Mouse (Mus musculus) heart, postnatal 0 days (tissue): ENCODE results near the gene Cop1. TPM values are rescaled to one million over a fixed set of nuclear protein-coding genes. Genes with fewer than 3 reads are reported as not detected.
A peak's percentile ranks its signal among the peaks of the same experiment; 100 is the strongest.
"Not testable (repeated sequence)": the region's sequence is repeated elsewhere in the genome, so short reads cannot be mapped to it uniquely, and the experiment has no call there.

ENCODE experiments used
- ATAC-seq: fragments of 200-750 bp; cut with Nextera tagmentation; 2 replicates; pipeline ENCODE4 v1.8.0; 2017; ENCODE audit warnings: low read depth, moderate number of reproducible peaks, moderate library complexity; ENCODE audit not compliant: insufficient read depth
- DNase-seq: peaks from one replicate; pipeline ENCODE4 v3.0.0-alpha.2; 2016; ENCODE audit warnings: low spot score
- H3K27ac ChIP-seq: fragments of 300-500 bp; sonication (generic); 2 replicates; pipeline ENCODE4 v1.5.1; 2014; ENCODE audit warnings: low read depth, mild to moderate bottlenecking
- H3K27me3 ChIP-seq: fragments of 300-500 bp; sonication (generic); 2 replicates; pipeline ENCODE4 v1.6.1; 2014; ENCODE audit warnings: low read length, mixed read lengths; ENCODE audit not compliant: control insufficient read depth, insufficient read depth
- H3K36me3 ChIP-seq: fragments of 300-500 bp; sonication (generic); replicated peaks from 2 replicates; pipeline ENCODE4 v1.6.1; 2014; ENCODE audit warnings: low read length, mixed read lengths; ENCODE audit not compliant: control insufficient read depth, insufficient read depth
- H3K4me1 ChIP-seq: fragments of 300-500 bp; sonication (generic); 2 replicates; pipeline ENCODE4 v1.6.1; 2014; ENCODE audit warnings: antibody characterized with exemption; ENCODE audit not compliant: control insufficient read depth, insufficient read depth
- H3K4me2 ChIP-seq: fragments of 300-500 bp; sonication (generic); 2 replicates; pipeline ENCODE4 v1.6.1; 2014; ENCODE audit warnings: low read depth, mild to moderate bottlenecking, low read length, moderate library complexity
- H3K4me3 ChIP-seq: fragments of 300-500 bp; sonication (generic); 2 replicates; pipeline ENCODE4 v1.5.1; 2014; ENCODE audit warnings: low read depth, low read length
- H3K9ac ChIP-seq: fragments of 300-500 bp; sonication (generic); replicated peaks from 2 replicates; pipeline ENCODE4 v1.6.1; 2014; ENCODE audit warnings: low read depth, low read length, mixed read lengths
- H3K9me3 ChIP-seq: fragments of 300-500 bp; sonication (generic); replicated peaks from 2 replicates; pipeline ENCODE4 v1.6.1; 2016; ENCODE audit warnings: low read length; ENCODE audit not compliant: control insufficient read depth
- CTCF ChIP-seq: IDR thresholded peaks from 2 replicates; pipeline ENCODE4 v1.5.1; 2016; ENCODE audit warnings: antibody characterized with exemption, control low read depth, low read depth
- EP300 ChIP-seq: IDR thresholded peaks from 2 replicates; pipeline ENCODE4 v1.6.1; 2016; ENCODE audit warnings: antibody characterized with exemption, low read depth
- WGBS: fragments of 180-500 bp; shearing (Covaris S2); extraction: QIAGEN DNeasy Blood & Tissue Kit; methylation state at CpG from one replicate; pipeline ENCODE4 v1.1.7; 2014; 5-methylcytosine and 5-hydroxymethylcytosine counted together
- polyA plus RNA-seq: library from polyadenylated mRNA; unstranded; fragments of >200 nt; fragmentation: Nextera tagmentation; extraction: Ambion mirVana; gene quantifications from 2 replicates; pipeline ENCODE4 v1.2.1, GENCODE M21; 2015
- total RNA-seq: library from RNA; depleted of rRNA; stranded (reverse); fragments of >200 nt; gene quantifications from 2 replicates; pipeline ENCODE4 v1.2.3, GENCODE M21; 2014; ENCODE audit warnings: low replicate concordance; rRNA removed

Gene Cop1
- total RNA-seq (85.1 and 139 TPM in 2 replicates), polyA plus RNA-seq (28.2 and 32.1 TPM in 2 replicates)

DNA sequence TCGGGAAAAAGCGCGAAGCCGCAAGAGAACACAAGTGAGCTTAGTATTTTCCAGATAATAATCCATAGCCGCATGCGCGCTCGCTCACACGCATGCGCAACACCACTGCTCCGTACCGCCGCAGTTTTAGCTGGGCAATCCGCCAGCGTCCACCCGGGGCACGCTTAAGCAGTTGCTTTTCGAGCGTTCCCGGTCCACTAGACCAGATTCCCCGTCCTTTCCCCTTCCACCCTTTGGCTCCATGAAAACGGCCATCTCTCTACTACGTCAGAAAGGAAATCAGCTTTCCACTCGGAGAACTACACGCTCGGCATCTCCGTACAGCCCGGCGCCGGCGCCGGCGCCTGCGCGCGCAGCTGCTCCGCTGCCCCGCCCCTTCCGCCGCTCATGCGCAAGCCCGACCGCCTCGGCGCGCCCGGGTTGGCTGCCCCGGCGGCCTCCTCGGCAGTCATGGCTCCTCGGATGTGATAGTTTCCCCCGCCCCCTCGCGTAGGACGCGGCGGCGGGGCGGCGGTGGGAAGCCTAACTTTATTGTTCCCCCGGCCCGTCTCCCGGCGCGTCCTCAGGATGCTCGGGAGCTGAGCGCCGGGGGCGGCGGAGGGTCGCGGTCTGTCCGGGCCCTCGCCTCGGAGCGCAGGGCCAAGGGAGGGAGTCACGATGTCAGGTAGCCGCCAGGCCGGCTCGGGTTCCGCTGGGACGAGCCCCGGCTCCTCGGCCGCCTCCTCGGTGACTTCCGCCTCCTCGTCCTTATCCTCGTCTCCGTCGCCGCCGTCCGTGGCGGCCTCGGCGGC lies at the start of gene Cop1:
Gene Cop1, plus strand, starts transcription at position 540 of the 791 bp plus-strand sequence.
- not testable (repeated sequence) for H3K36me3 ChIP-seq, H3K9me3 ChIP-seq, H3K27me3 ChIP-seq
- H3K4me2 ChIP-seq = peak within 1 kb of the TSS; percentile 70
- H3K4me1 ChIP-seq = peaks cover 31% of the 10 kb centered on the region; the same call in 1 of the 2 replicates
- under 1% methylated on average over 63 of the region's 97 CpGs for WGBS
- peak within 1 kb of the TSS; percentile 74 for H3K9ac ChIP-seq
- H3K4me3 ChIP-seq = peak within 1 kb of the TSS; percentile 74
- DNase-seq (peak; percentile 91), ATAC-seq (peak; percentile 97)
- H3K27ac ChIP-seq = peak within 1 kb of the TSS; percentile 96

DNA sequence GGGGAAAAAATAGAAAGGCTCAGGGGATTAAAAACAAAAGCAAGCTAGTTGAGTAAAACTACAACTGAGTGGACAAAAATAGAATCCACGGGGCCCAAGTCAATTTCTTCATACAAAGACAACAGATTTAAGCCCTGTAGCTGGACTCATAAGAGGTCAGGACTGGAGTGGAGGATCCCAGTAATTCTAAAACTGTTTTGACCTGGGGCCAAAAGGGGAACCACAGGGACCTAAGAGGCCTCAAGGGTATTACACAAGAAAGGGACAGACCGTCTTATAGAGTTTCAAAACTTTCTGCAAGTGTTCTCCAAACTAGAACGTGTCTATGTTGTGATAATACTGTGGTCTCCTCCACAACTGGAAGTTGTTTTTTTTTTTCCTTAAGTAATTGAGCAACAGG lies 45.4 kb upstream of the Cop1 start:
- WGBS = 49% methylated on average over 3 of the region's 3 CpGs
- Histone ChIP-seq H3K27ac (no peak overlapping the region), H3K36me3 (no peaks in the 10 kb centered on the region), H3K4me3 (no peak overlapping the region), H3K4me1 (no peaks in the 10 kb centered on the region), H3K9ac (no peak overlapping the region), H3K4me2 (no peak overlapping the region), H3K9me3 (no peaks in the 10 kb centered on the region), H3K27me3 (no peaks in the 10 kb centered on the region)
- ATAC-seq (no peak), DNase-seq (no peak)
- TF ChIP-seq EP300 (no peak), CTCF (no peak)

DNA sequence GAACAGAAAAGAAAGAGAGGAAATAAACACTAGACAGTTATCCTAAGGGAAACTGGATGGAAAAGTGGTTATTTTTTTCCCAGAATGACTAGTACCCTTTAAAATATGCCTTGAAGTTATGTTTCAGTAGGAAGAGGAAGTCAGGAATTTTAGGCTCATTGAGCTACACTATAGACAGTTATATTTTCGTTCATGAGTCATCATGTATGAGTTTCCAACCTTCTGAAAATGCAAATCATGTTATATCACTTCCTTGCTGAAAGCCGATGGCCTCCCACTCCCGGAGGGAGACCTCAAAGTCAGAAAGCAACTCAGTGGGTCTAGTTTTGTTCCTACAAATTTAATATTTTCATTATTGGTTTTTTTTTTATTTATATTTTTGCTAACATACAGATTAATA lies 33.5 kb upstream of the Cop1 start:
- Histone ChIP-seq H3K27me3 (no peaks in the 10 kb centered on the region), H3K4me3 (no peak overlapping the region), H3K9ac (no peak overlapping the region), H3K36me3 (no peaks in the 10 kb centered on the region), H3K9me3 (no peaks in the 10 kb centered on the region), H3K4me1 (no peaks in the 10 kb centered on the region), H3K27ac (no peak overlapping the region), H3K4me2 (no peak overlapping the region)
- WGBS = 50% methylated on average over 3 of the region's 3 CpGs
- TF ChIP-seq CTCF (no peak), EP300 (no peak)
- no peak for ATAC-seq
- DNase-seq = no peak

DNA sequence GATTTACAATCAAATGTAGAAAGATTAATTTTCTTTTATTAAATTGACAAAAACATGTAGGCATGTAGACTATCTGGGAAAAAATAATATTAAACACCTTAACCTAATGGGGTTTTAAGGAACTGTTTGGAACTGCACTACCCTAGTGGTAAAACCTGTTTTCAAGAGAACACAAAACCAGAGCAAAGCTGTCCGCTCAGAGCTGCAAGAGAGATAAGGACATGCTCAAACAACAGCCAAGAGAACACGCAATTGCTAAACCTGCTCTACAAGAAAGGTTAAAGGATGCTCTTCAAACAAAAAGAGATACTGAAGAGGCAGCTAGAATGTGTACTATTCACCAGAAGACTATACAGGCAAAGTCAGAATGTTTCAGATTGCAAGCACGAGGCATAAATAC lies 32.5 kb upstream of the Cop1 start:
- no peaks in the 10 kb centered on the region for H3K27me3 ChIP-seq
- no peak overlapping the region for H3K4me3 ChIP-seq
- H3K27ac ChIP-seq = no peak overlapping the region
- no peak overlapping the region for H3K4me2 ChIP-seq
- TF ChIP-seq EP300 (no peak), CTCF (no peak)
- WGBS = 57% methylated on average over 3 of the region's 3 CpGs
- ATAC-seq (no peak), DNase-seq (no peak)
- H3K4me1 ChIP-seq = no peaks in the 10 kb centered on the region
- no peak overlapping the region for H3K9ac ChIP-seq
- H3K36me3 ChIP-seq = no peaks in the 10 kb centered on the region
- no peaks in the 10 kb centered on the region for H3K9me3 ChIP-seq

DNA sequence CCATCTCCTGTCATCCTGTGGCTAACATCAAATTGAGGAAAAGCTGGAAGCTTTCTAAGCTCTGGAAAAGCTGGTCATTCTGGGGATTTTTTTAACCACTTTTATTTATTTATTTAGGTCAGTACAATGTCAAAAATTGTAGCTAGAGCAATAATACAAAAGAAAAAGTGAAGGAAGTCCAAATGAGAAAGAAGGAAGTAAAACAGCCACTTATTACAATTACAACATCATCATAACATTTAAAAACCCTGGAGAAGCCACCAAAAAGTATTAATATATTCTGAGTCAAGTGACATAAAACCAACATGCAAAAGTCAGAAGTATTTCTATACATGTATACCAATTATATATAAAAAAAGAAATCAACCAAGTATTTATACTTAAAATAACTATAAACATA lies 30.9 kb upstream of the Cop1 start:
- DNase-seq (no peak), ATAC-seq (no peak)
- Histone ChIP-seq H3K4me3 (no peak overlapping the region), H3K9me3 (no peaks in the 10 kb centered on the region), H3K9ac (no peak overlapping the region), H3K4me1 (no peaks in the 10 kb centered on the region), H3K36me3 (no peaks in the 10 kb centered on the region), H3K27me3 (no peaks in the 10 kb centered on the region), H3K27ac (no peak overlapping the region), H3K4me2 (no peak overlapping the region)
- TF ChIP-seq CTCF (no peak), EP300 (no peak)

DNA sequence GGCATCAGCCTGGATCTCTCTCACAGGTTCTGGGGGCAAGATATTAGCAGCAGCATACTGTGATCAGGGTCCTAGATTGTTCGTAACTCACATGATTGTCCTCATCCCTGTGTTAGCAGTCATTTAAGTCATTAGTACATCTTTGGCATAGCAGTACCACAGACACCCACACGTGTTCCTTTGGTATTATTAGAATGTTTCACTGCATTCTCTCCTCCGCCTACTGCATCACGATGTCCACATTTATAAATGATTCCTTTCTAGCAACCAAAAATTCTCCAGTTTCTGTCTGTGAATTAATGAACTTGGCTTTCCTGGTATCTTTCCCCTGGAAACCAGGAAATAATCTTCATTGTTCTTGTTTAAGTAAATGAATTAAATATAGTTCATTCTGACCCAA lies 20.4 kb upstream of the Cop1 start:
- H3K4me3 ChIP-seq = no peak overlapping the region
- H3K36me3 ChIP-seq = no peaks in the 10 kb centered on the region
- no peak for DNase-seq
- 68% methylated on average over 4 of the region's 4 CpGs for whole genome bisulfite sequencing
- no peak overlapping the region for H3K27ac ChIP-seq
- ATAC-seq = no peak
- H3K9ac ChIP-seq = no peak overlapping the region
- H3K9me3 ChIP-seq = no peaks in the 10 kb centered on the region
- TF ChIP-seq EP300 = no peak
- TF ChIP-seq CTCF = no peak
- no peak overlapping the region for H3K4me2 ChIP-seq
- no peaks in the 10 kb centered on the region for H3K4me1 ChIP-seq
- no peaks in the 10 kb centered on the region for H3K27me3 ChIP-seq
